Mouse (Mus musculus) bone marrow macrophage, adult 2 months (primary cell): Measurements from ENCODE around the gene Rhou. TPM values are rescaled to one million over a fixed set of nuclear protein-coding genes. Genes with fewer than 3 reads are reported as not detected.

ENCODE experiments used
- H3K27ac ChIP-seq: 2 replicates; pipeline ENCODE4 v1.5.1; 2012; ENCODE audit warnings: low read depth, low read length; ENCODE audit not compliant: insufficient read depth
- H3K4me1 ChIP-seq: 2 replicates; pipeline ENCODE4 v1.6.1; 2012; ENCODE audit warnings: low read length; ENCODE audit not compliant: control insufficient read depth, insufficient read depth
- H3K4me3 ChIP-seq: 2 replicates; pipeline ENCODE4 v1.5.1; 2012; ENCODE audit warnings: mild to moderate bottlenecking, low read length, moderate library complexity; ENCODE audit not compliant: insufficient read depth
- CTCF ChIP-seq: IDR thresholded peaks from 2 replicates; pipeline ENCODE4 v1.5.1; 2012; ENCODE audit warnings: low read depth, mild to moderate bottlenecking, low read length, moderate library complexity
- POLR2A ChIP-seq: IDR thresholded peaks from 2 replicates; pipeline ENCODE4 v1.6.1; 2012; ENCODE audit warnings: mild to moderate bottlenecking, low read depth, low read length, borderline replicate concordance
- polyA plus RNA-seq: library from polyadenylated mRNA; stranded (reverse); fragments of >200 nt; gene quantifications from 2 replicates; pipeline ENCODE4 v1.2.4, GENCODE M21; 2012; ENCODE audit not compliant: missing spikeins, insufficient read depth, insufficient read length

The Rhou gene
- polyA plus RNA-seq, 1 experiment = 0.21 TPM

- no peak for TF ChIP-seq CTCF
- TF ChIP-seq POLR2A = no peak
- H3K4me3 ChIP-seq = no peak overlapping the region
- H3K27ac ChIP-seq = no peak overlapping the region
- H3K4me1 ChIP-seq = no peaks in the 10 kb centered on the region
Observed at GRCm38 (mm10) chr8:123648245-123649170, 5.2 kb upstream of the Rhou start.

- Histone ChIP-seq H3K4me3 (no peak overlapping the region), H3K4me1 (no peaks in the 10 kb centered on the region), H3K27ac (no peak overlapping the region)
- TF ChIP-seq POLR2A (no peak), CTCF (no peak)
Observed at GRCm38 (mm10) chr8:123649483-123649882, 4.2 kb upstream of the Rhou start.

GRCm38 (mm10) chr8:123651390-123652098 is 2.2 kb upstream of the Rhou start:
- Histone ChIP-seq H3K27ac (no peak overlapping the region), H3K4me1 (no peaks in the 10 kb centered on the region), H3K4me3 (no peak overlapping the region)
- TF ChIP-seq POLR2A = no peak
- TF ChIP-seq CTCF = no peak

GRCm38 (mm10) chr8:123652641-123653040 is 1.1 kb upstream of the Rhou start:
- Histone ChIP-seq H3K27ac (no peak overlapping the region), H3K4me3 (no peak overlapping the region), H3K4me1 (no peaks in the 10 kb centered on the region)
- TF ChIP-seq CTCF (peak; percentile 37; the same call in 1 of the 2 replicates), POLR2A (no peak)

GRCm38 (mm10) chr8:123653994-123654569 is 353 bp downstream of the Rhou start:
- no peak for TF ChIP-seq POLR2A
- no peak for TF ChIP-seq CTCF
- Histone ChIP-seq H3K4me3 (peak overlapping the region; percentile 62), H3K27ac (no peak overlapping the region), H3K4me1 (no peaks in the 10 kb centered on the region)

GRCm38 (mm10) chr8:123654763-123655162 is 1.0 kb downstream of the Rhou start:
- TF ChIP-seq POLR2A (no peak), CTCF (no peak)
- no peak overlapping the region for H3K4me3 ChIP-seq
- no peak overlapping the region for H3K27ac ChIP-seq
- no peaks in the 10 kb centered on the region for H3K4me1 ChIP-seq

- TF ChIP-seq CTCF (no peak), POLR2A (no peak)
- Histone ChIP-seq H3K4me1 (no peaks in the 10 kb centered on the region), H3K27ac (no peak overlapping the region), H3K4me3 (no peak overlapping the region)
Observed at GRCm38 (mm10) chr8:123655351-123655779, 1.6 kb downstream of the Rhou start.

GRCm38 (mm10) chr8:123657826-123658225 is 4.1 kb downstream of the Rhou start:
- Histone ChIP-seq H3K4me1 (no peaks in the 10 kb centered on the region), H3K27ac (no peak overlapping the region), H3K4me3 (no peak overlapping the region)
- no peak for TF ChIP-seq POLR2A
- TF ChIP-seq CTCF = no peak

- Histone ChIP-seq H3K4me1 (no peaks in the 10 kb centered on the region), H3K4me3 (no peak overlapping the region), H3K27ac (no peak overlapping the region)
- TF ChIP-seq POLR2A (no peak), CTCF (no peak)
Observed at GRCm38 (mm10) chr8:123659469-123660057, 5.8 kb downstream of the Rhou start.

GRCm38 (mm10) chr8:123661515-123661914 is 7.8 kb downstream of the Rhou start:
- H3K4me3 ChIP-seq = no peak overlapping the region
- no peak for TF ChIP-seq CTCF
- TF ChIP-seq POLR2A = no peak
- no peak overlapping the region for H3K27ac ChIP-seq
- no peaks in the 10 kb centered on the region for H3K4me1 ChIP-seq
